Mouse (Mus musculus) hindbrain, postnatal 0 days (tissue): Measurements from ENCODE around the gene Rimklb. TPM values are rescaled to one million over a fixed set of nuclear protein-coding genes. Genes with fewer than 3 reads are reported as not detected.

Experiments
- ATAC-seq: fragments of 200-750 bp; cut with Nextera tagmentation; 2 replicates; pipeline ENCODE4 v1.8.0; 2017; ENCODE audit warnings: mild to moderate bottlenecking, moderate TSS enrichment, moderate library complexity
- DNase-seq: peaks from one replicate; pipeline ENCODE4 v3.0.0-alpha.2; 2015; ENCODE audit warnings: low spot score
- H3K27ac ChIP-seq: fragments of 300-500 bp; sonication (generic); 2 replicates; pipeline ENCODE4 v1.5.1; 2014; ENCODE audit warnings: mild to moderate bottlenecking
- H3K27me3 ChIP-seq: fragments of 300-500 bp; sonication (generic); 2 replicates; pipeline ENCODE4 v1.6.1; 2014; ENCODE audit warnings: low read length, mixed read lengths; ENCODE audit not compliant: insufficient read depth
- H3K36me3 ChIP-seq: fragments of 300-500 bp; sonication (generic); 2 replicates; pipeline ENCODE4 v1.6.1; 2014; ENCODE audit warnings: low read length, mixed read lengths; ENCODE audit not compliant: insufficient read depth
- H3K4me1 ChIP-seq: fragments of 300-500 bp; sonication (generic); 2 replicates; pipeline ENCODE4 v1.6.1; 2014; ENCODE audit warnings: antibody characterized with exemption, low read length, mixed read lengths; ENCODE audit not compliant: insufficient read depth
- H3K4me2 ChIP-seq: fragments of 300-500 bp; sonication (generic); 2 replicates; pipeline ENCODE4 v1.6.1; 2014; ENCODE audit warnings: low read depth, mild to moderate bottlenecking, low read length, moderate library complexity, mixed read lengths
- H3K4me3 ChIP-seq: fragments of 300-500 bp; sonication (generic); 2 replicates; pipeline ENCODE4 v1.5.1; 2014; ENCODE audit warnings: low read length
- H3K9ac ChIP-seq: fragments of 300-500 bp; sonication (generic); replicated peaks from 2 replicates; pipeline ENCODE4 v1.6.1; 2014; ENCODE audit warnings: mild to moderate bottlenecking, low read length, moderate library complexity, mixed read lengths
- H3K9me3 ChIP-seq: fragments of 300-500 bp; sonication (generic); 2 replicates; pipeline ENCODE4 v1.6.1; 2016; ENCODE audit warnings: low read length, mixed read lengths
- CTCF ChIP-seq: IDR thresholded peaks from 2 replicates; pipeline ENCODE4 v1.5.1; 2016; ENCODE audit warnings: antibody characterized with exemption, control low read depth, low read depth
- WGBS: fragments of 180-500 bp; shearing (Covaris S2); extraction: QIAGEN DNeasy Blood & Tissue Kit; methylation state at CpG from one replicate; pipeline ENCODE4 v1.1.7; 2014; 5-methylcytosine and 5-hydroxymethylcytosine counted together
- polyA plus RNA-seq: library from polyadenylated mRNA; unstranded; fragments of >200 nt; fragmentation: Nextera tagmentation; extraction: Ambion mirVana; gene quantifications from 2 replicates; pipeline ENCODE4 v1.2.1, GENCODE M21; 2015
- total RNA-seq: library from RNA; depleted of rRNA; stranded (reverse); fragments of >200 nt; gene quantifications from 2 replicates; pipeline ENCODE4 v1.2.3, GENCODE M21; 2014

Rimklb gene
- total and polyA plus RNA-seq, 2 experiments from 2014 or later, result 96.6 to 97.1 TPM

GRCm38 (mm10) chr6:122505041-122505440, 6.5 kb upstream of the Rimklb start:
- Histone ChIP-seq H3K9ac (no peak overlapping the region), H3K4me2 (no peak overlapping the region), H3K27me3 (no peaks in the 10 kb centered on the region), H3K4me3 (no peak overlapping the region), H3K36me3 (no peaks in the 10 kb centered on the region), H3K27ac (no peak overlapping the region), H3K9me3 (no peaks in the 10 kb centered on the region), H3K4me1 (no peaks in the 10 kb centered on the region)
- no peak for TF ChIP-seq CTCF
- ATAC-seq (no peak), DNase-seq (no peak)
- 77% methylated on average over 4 of the region's 4 CpGs for WGBS

GRCm38 (mm10) chr6:122496501-122496900, 2.1 kb downstream of the Rimklb start:
- no peaks in the 10 kb centered on the region for H3K4me1 ChIP-seq
- DNase-seq, result peak; percentile 60
- H3K36me3 ChIP-seq, result no peaks in the 10 kb centered on the region
- no peak overlapping the region for H3K4me3 ChIP-seq
- ATAC-seq, result no peak
- peak; percentile 86 for TF ChIP-seq CTCF
- no peaks in the 10 kb centered on the region for H3K9me3 ChIP-seq
- no peak overlapping the region for H3K9ac ChIP-seq
- 30% methylated on average over 5 of the region's 5 CpGs for WGBS
- H3K4me2 ChIP-seq, result no peak overlapping the region
- no peaks in the 10 kb centered on the region for H3K27me3 ChIP-seq
- H3K27ac ChIP-seq, result peak overlapping the region; percentile 54; the same call in 1 of the 2 replicates

- TF ChIP-seq CTCF, result no peak
- 9% methylated on average over 21 of the region's 21 CpGs for WGBS
These were observed 3.3 kb downstream of the Rimklb start for GRCm38 (mm10) chr6:122495082-122495881.

GRCm38 (mm10) chr6:122493799-122494472, 4.6 kb downstream of the Rimklb start:
- 41% methylated on average over 6 of the region's 6 CpGs for WGBS
- Histone ChIP-seq H3K27me3 (no peaks in the 10 kb centered on the region), H3K9ac (no peak overlapping the region), H3K4me3 (no peak overlapping the region), H3K9me3 (no peaks in the 10 kb centered on the region), H3K4me2 (no peak overlapping the region), H3K27ac (peak overlapping the region; percentile 54), H3K4me1 (no peaks in the 10 kb centered on the region), H3K36me3 (no peaks in the 10 kb centered on the region)
- no peak for TF ChIP-seq CTCF
- DNase-seq (peak; percentile 20), ATAC-seq (no peak)

More at GRCm38 (mm10) chr6:122495082-122495881, 3.3 kb downstream of the Rimklb start:
- peak; percentile 78 for DNase-seq
- H3K27ac ChIP-seq, result peak overlapping the region; percentile 54
- H3K36me3 ChIP-seq, result no peaks in the 10 kb centered on the region
- H3K27me3 ChIP-seq, result no peaks in the 10 kb centered on the region
- ATAC-seq, result peak; percentile 70
- peak overlapping the region; percentile 8 for H3K4me3 ChIP-seq
- no peaks in the 10 kb centered on the region for H3K9me3 ChIP-seq
- H3K4me1 ChIP-seq, result no peaks in the 10 kb centered on the region
- H3K9ac ChIP-seq, result 0 out of 2 replicates have a peak overlapping the region, but pooled peaks have one; percentile 23
- peak overlapping the region; percentile 47 for H3K4me2 ChIP-seq

- 35% methylated on average over 6 of the region's 6 CpGs for WGBS
- no peak for ATAC-seq
- DNase-seq, result no peak
- Histone ChIP-seq H3K4me1 (no peaks in the 10 kb centered on the region), H3K9ac (peak overlapping the region; percentile 52; the same call in 1 of the 2 replicates), H3K27ac (no peak overlapping the region), H3K4me2 (peak overlapping the region; percentile 66), H3K27me3 (no peaks in the 10 kb centered on the region), H3K9me3 (no peaks in the 10 kb centered on the region), H3K36me3 (no peaks in the 10 kb centered on the region), H3K4me3 (no peak overlapping the region)
- no peak for TF ChIP-seq CTCF
These were observed 6.1 kb downstream of the Rimklb start for GRCm38 (mm10) chr6:122492479-122492878.

- Histone ChIP-seq H3K27ac (peak overlapping the region; percentile 85), H3K4me3 (peak overlapping the region; percentile 43), H3K9ac (peak overlapping the region; percentile 52), H3K36me3 (no peaks in the 10 kb centered on the region), H3K9me3 (no peaks in the 10 kb centered on the region), H3K4me1 (no peaks in the 10 kb centered on the region), H3K4me2 (peak overlapping the region; percentile 66), H3K27me3 (no peaks in the 10 kb centered on the region)
- ATAC-seq (peak; percentile 87), DNase-seq (peak; percentile 86)
- TF ChIP-seq CTCF, result no peak
- 0% methylated on average over 16 of the region's 16 CpGs for WGBS
These were observed 7.0 kb downstream of the Rimklb start for GRCm38 (mm10) chr6:122491557-122491956.
